Mouse (Mus musculus): ENCODE results near the gene Wnt7b.

Wnt7b gene

DNA sequence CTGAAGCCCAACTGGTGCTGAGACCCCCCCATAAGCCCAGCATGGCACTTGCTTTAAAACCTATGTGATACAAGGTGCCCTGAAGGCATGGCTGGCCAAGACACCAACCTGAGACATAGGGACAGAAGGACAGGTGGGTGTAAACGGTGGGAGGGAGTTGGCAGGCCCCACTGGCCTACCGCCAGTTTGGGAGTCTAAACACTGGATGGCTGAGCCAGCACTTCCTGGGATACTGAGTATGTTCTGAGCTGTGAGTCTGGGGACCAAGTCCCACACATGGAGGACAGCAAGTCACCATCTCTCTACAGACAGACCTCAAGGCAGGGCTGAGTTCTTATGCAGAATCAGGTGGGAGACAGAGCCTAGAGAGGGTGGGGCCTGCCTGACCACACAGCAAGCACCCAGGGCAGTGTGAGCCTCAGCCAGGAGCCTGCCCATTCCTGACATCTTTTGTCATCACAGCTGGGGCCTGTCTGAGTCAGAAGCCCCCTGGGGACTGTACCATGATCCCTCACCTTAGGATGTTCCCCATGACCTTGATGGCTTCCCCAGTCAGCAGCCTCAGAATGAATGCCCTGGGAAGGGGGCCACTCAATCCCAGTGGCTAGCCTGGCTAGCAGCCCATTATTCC lies 13.0 kb downstream of the Wnt7b start:
- no peak for DNase-seq

DNA sequence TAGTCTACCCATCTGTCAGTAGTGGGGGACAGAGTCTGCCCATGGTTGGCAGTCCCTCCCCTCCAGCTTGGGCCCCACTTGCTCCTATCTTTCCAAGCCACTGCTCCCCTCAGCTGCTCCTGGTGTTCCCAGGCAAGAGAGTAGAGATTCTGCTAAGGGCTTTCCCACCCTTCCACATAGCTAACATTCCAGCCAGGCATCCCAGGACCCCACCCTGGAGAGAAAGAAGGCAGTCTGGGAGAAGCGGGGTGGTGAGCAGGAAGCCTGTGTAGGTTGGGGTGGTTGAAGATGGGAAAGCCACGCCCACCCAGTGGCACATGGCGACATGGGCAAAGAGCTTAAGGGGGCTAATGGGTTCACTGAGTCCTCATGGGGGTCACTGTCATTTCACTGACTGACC lies 13.9 kb downstream of the Wnt7b start:
- DNase-seq, result no peak

DNA sequence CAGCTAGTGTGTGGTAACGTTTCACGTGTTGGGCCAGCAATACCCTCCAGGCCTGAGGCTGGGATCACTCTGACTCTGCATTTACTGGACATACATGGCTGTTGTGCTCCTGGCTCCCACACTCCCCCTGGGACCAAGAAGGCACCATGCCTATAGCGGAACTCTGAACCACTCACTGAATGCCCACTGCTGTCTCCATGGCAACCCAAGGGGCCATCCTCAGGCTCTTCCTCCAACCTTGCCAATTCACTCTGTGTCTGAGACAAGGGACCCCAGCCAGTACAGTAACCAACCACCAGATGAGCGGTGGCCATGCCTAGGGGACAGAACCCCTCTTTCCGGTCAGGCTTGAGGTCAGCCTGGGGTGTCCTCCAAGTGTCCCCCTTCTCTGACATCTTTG lies 17.3 kb downstream of the Wnt7b start:
- no peak for DNase-seq

DNA sequence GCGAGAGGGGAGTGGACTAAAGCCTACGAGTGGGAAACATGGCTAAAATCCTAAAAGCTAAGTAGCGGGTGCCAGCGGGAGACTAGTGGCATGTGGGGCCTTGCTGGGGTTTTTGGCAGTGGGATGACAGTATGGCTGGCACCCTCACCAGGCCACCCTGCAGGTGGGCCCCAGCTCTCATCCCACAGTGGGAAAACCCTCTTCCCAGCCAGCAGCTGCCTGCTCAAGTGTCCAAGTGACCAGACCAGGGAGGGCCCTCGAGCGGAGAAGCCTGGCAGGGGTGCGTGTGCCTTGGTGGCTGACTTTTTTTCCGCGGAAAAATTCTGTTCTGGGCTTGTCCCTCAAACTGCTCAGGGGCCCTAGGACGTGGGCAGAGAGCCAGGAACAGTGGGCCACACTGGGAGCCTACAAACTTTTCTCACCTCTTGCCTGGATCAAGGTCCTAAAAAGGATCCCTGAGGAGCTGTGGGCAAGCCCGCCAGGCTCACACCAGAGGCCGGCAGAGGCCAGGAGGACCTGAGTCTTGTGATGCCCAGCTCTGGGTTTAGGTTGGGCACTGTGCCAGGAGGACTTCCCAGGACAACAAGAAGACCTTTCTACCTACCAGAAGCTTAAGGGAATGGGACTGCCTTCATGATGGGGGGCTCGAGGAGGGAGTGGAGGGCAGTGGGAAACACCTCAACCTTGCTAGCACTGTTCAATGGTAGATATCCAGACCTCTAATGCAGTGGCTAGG lies 18.1 kb downstream of the Wnt7b start:
- no peak for DNase-seq

DNA sequence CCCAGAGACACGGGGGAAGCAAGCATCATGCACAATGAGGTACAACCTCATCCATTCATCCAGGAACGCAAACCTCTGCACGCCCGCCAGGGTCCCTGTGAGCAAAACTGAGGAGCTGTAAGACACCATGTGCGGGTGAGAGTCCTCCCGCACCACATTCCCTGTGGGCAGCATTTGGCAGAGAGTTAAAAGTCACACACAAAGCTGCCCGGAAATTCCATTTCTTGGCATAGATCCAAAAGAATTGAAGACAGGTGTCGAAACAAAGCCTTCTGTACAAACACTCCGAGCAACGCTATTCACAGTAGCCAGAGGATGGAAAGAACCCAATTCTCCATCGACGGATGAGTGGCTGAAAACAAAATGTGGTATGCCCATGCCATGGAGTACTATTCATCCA lies 20.3 kb downstream of the Wnt7b start:
- no peak for DNase-seq

DNA sequence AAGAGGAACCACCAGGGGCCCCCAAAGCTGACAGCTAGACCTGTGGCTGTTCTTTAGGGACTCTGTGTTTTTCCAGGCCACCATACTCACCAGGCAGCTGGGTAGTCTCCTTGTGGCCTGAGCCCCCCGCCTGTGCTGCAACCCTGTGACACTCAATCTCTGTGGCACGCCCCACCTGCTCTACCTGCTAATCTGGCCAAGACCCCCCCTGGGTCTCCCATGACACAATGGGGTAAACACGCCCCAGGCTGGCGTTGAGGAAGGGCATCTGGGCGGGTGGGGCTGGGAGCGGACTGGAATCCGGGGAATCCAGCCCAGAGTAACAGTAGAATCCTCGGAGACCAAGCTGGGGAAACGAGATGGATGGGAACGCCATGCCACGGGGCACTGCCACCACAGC lies 21.4 kb downstream of the Wnt7b start:
- no peak for DNase-seq

DNA sequence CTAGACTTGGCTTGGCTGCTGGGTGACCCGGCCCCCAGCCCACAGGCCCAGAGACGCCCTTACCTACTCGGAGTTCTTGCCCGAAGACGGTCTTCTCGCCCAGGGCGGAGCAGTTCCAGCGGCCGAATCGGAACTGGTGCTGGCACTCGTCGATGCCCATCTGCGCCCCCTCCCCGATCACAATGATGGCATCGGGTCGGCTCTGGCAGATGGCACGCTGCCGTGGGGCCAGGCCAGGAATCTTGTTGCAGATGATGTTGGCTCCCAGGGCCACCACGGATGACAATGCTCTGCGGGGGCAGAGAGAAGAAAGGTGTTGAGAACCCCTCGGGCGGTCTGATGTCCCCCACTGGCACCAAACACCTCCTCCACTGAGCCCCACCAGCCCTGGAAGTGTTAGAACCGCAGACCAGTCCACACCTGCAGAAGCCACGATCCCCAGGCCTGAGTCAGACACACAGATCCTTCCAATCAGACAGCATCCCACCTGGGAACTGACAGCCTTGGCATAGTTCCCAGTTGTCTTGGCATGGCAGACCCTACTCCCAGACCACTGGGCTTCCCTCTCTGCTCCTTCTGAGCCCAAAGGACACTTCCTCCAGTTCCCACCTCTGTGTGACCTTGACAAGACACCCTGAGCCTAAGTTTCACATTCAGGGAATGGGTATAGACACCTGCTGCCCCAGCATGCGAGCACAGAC lies 23.3 kb downstream of the Wnt7b start:
- no peak for DNase-seq

DNA sequence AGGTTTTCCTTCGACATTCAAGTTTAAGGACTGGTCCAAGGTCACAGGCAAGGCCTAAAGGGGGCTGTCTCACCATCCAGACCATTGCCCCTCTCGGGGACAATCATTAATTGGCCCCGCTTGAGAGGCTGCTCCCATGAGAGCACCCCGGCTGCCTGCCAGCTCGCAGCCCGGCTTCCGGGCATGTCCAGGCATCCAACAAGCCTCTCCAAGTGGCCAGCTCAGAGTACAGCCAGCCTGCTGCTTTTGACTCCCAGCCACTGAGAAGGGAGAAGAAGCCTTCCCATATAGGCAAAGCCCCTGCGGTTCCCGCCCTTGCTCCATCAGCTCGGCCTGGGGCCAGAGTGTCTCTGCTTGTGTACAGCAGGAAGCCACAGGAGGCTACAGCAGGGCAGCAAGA lies 26.5 kb downstream of the Wnt7b start:
- no peak for DNase-seq

DNA sequence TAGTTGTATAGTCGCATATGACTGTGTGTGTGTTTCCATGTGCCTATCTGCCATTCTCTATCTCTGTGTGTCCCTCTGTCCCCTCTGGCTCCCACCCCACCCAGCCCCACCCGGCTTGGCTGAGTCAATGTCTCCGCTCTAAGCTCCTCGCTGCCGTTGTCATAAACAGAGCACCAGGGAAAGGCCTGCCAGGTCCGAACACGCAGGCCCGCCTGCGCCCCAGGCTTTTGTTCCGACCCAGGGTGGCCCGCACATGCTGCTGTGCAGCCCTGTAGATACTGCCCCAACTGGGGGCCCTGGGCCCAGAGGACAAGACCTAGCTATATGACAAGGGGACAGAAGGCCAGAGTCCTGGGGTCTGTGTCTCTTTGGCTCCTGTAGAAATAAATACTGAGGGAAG lies 28.9 kb downstream of the Wnt7b start:
- DNase-seq, result no peak

DNA sequence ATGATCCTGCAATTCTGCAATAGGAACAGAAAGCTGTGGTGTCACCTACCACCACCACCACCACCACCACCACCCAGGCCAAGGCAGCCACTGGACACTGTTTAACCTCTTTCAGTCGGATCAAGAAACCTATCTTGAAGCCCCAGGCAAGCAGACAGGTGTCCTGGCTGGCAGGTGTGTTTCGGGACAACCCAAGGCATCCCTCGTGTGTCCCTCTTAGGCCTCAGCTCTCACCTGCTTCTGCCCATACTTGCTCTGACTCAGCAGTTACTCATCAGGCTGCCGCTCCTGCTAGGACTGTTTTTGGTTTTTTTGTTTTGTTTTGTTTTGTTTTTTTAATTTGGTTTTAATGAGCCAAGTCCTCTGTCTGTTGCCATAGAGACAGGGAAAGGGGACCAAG lies 35.8 kb downstream of the Wnt7b start:
- no peak for DNase-seq

DNA sequence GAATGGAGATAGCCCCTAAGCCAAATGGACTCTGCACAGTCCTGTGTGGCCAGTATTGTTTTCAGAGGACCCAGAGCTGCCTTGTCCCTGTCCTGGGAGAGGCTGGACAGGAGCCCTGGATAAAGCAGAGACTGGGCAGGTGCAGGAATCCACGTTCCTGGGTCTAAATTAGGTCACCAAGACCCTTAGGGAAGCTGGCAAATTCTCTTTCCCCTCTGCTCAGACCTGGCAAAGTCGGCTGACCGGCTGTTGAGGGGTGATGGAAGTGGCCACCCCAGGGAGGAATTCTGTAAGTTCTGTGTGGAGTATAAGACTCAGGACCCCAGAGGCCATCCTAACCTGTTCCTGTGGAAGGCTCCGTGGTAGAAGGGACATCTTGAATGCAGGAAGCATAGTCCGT lies 36.9 kb downstream of the Wnt7b start:
- DNase-seq, result no peak

DNA sequence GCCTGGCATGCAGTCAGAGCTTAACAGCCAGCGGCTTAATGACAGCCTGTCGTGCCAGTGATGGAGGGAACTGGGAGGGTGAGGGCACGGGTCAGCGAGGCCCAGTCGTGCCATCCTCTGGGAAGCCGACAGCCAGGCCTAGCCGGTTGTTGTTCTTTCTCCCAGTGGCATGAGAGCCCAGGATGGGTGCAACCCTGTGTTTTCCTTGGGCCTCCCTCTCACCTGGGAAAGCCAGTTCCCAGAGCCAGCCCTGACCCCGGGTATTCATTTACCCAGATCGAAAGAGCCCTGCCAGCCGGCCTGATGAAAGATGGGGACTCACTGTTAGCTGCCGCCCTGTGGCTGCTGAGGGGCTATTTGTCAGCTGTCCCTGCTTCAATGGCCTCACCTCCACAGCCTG lies 44.1 kb downstream of the Wnt7b start:
- DNase-seq, result no peak

DNA sequence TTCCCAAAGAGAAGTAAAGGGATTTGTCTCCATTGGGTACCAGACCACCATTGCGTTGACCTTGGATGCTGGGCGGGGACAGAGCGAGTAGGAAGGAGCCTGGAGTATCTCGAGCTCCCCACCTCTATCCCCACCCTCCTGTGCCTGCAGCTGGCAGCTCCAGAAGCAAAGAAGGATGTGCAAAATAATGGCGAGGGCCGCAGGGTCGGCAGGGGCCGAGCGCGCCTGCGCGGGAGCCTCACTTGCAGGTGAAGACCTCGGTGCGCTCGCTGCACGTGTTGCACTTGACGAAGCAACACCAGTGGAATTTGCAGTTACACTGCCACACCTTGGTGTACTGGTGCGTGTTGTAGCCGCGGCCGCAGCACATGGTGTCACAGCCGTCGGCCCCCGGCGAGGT lies 45.1 kb downstream of the Wnt7b start:
- DNase-seq, result no peak

DNA sequence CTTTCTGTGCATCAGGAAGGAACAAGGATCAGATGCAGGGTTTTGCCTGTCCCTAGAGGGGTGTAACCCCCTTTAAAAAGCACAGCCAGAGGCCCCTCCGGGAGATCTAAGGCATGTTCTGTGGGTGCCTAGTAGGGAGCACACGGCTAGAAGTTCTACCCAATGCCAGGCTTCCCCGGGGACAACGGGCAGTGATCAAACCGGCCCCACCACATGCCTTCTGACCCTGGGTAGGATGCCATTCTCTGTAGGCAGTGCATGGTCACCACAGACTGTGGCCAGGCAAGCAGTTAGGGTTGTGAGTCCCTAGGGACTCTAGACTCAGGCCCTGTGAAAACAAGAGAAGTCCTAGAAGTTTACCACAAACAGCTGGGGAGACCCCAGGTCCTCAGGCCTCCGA lies 47.6 kb downstream of the Wnt7b start:
- DNase-seq, result no peak

DNA sequence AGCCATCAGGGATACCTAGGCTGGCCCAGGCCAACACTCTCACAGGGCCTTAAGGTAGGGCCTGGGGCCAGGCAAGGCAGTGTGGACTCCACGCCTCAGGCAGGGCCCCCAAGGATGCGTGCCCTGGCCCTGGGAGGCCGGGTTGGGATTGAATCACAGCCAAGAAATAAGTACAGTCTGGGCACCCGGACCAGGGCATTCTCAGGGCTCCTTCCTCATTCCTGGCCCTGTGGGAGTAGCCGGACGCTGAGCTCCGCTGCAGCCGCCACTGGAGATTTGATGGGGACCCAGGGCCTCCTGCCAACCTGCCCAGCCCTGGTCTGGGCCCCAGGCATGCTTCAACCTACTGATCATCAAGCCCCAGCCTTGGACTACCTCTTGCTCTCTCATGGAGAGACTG lies 48.1 kb downstream of the Wnt7b start:
- DNase-seq, result no peak

DNA sequence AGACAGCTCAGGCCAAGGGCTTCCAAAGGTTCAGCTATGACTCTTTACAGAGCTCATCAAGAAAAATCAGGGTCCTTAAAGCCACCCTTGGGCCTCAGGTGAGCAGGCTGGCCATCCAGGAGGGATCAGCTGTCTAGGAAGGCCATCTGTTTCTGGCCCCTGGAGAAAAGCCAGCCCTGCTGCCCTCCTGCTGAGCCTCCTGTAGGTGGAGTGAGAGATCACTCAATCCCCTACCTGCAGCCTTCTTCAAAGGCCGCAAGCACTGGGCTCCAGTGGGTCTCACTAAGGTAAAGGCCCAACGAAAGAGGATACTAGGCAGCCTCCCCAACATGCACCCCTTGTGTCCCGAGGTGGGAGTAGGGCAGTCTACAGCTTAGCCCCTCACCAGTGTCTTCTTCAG lies 50.2 kb downstream of the Wnt7b start:
- DNase-seq, result no peak

DNA sequence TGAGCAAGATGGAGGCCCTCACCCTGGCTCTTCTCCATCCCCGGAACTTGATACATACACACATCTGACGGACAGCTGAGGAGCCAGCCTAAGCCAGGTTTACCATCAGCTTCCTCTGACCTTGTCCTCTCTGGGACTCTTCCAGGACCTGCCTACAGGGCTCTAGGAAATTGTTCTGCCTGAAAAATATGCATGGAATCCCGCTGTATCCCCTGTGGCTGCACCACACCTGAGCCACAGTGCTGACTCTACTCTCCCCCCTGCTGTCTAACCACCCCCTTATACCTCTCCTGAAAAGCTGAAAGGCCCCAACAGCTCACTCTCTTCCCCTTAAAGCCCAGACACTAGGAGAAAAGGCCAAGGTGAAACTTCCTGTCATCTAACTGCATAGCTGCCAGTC lies 52.4 kb downstream of the Wnt7b start:
- DNase-seq, result no peak

DNA sequence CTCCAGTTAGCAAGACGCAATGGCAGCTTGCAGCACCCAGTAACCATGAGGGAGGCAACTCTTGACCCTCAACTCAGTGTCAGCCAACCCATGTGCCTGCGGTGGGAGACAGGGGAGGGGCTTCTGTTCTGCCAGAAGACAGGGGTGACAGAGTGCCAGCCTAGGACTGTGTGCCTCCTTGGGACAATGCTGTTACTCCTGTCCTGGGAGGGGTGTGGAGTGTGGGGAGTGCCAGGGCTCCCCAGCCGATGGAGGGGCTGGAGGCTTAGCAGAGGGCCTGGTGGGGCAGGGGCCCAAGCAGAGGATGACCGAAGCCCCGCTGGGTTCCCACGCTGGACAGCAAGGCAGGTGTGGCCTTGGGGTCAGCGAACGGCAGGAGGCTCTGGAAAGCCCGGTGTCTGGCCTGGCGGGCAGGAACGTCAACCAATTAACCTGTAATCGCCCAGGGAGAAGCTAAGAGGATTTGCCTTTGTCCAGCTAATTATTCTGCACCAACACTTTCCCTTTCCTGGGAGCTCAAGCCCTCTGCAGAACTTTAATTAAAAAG lies 57.8 kb downstream of the Wnt7b start:
- no peak for DNase-seq

DNA sequence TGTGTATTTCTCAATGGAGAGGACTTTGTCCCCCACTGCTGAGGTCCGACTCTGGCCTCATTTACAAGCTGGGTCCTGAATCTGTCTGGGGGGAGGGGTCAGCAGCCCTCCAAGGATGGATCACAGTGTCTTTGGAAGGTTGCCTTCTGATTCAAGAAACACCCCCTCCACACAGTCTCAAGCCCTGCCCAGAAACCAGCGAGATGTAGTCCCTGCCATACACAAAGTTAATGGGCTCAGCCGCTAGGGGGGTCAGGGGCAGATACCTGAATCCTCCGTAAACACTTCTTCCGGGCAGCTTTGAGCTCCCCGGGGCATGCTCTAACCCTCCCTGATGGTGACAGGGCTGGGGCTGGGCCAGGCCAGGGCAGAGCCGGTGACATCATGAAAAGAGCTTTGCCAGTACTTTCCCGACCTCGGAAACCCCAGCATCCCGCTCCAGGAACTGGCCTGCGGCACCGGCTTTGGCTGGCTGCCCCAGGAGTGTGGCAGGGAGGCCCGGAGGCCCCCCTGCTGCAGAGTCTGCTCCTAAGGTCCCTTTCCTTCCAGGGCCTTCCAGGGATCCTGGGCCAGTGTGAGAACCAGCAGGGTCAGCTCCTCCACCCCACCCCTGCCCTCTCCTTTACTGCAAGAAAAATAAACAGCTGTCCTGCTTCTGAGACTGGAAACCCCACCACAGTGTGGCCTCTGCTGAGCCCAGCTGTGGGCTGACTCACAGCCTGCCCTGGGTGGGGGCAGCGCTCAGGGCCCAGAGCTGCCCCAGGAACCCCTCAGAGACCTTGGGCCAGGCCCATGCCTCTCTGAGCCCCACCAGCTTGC lies 58.9 kb downstream of the Wnt7b start:
- DNase-seq, result no peak

DNA sequence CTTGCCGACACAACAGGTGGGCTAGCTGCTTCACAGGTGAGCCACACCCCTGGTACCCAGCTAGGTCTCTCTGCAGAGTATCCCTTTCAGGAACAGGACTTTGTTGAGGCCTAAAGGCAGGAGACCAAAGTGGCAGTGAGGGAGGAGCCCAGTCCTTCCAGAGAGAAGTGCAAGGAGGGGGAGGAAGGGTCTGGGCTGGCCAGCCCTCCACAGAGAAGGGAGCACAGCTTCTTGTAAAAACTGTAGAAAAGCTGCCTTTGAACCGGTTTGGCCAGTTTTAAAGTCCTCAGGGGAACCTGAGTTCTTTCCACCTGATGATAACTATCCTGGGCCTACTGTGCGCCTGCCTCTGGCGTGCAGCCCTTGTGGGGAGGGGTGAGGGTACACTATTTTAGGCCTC lies 62.8 kb downstream of the Wnt7b start:
- DNase-seq, result no peak

DNA sequence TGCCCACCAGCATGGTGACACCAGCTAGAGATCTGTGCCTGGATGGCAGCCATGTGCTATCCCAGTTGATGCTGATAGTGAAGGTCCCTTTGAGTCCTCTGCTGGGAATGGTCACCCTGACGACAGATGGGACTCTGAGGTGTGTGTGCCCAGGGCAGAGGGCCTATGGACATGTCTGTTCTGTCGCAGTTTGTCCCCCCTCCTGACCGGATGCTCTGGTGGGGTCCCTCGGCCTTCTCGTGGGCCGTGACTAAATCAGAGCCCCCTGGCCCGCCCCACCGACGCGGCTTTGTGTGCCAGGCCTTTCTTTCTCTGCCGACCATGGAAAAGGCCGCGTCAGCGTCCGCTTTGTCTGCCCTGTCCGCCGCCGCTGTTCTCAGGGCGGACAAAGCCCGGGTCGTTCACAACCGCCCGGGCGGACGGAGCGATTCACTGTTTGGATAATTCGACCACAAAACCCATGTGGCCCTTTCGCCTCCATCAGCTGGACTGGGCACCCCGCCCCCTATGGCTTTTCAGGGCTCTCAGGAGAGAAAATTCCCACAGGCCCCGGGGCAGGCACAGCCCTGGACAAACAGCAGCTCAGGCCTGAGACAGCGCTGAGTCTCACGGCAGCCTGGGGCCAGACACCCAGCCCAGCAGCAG lies 74.8 kb downstream of the Wnt7b start:
- no peak for DNase-seq

DNA sequence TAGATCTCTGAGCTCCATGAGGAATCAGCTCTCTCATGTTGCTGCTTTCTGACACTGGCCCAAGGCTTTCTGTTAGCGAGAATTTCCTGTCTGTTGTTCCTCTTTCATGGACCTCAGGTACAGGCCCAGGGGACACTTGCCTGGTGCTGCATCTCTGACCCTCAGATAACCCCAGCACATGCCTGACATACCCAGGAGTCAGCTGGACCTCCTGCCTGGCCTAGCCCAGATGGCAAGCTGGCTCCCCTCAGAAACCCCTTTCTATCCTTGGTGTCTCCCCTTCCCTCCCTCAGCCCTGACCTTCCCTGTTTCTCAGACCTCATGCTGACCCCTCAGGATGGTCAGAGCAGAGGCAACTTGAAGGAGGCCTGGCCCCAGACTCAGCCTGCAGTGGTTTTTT lies 75.6 kb downstream of the Wnt7b start:
- DNase-seq, result no peak

Measured in B cell, adult 2 months (primary cell).